In genomic region chr10:109924136-109924535, GRCm38 (mm10) we compare ENCODE assay signal across 34 mouse cellular contexts.
"Had no signal": no experiment of that assay in that cellular context is flagged by ENCODE, and none has a peak within 500 bp of the region (broad histone marks: within the 10 kb centered on the region; RNA-seq: fewer than 3 reads in every experiment).

No protein-coding gene starts in this region.

- H3K9me3 ChIP-seq: heart, embryonic 10.5 days; heart, embryonic 12.5 days; heart, embryonic 13.5 days; heart, embryonic 15.5 days; hindbrain, embryonic 10.5 days; hindbrain, embryonic 12.5 days; hindbrain, embryonic 13.5 days; hindbrain, embryonic 15.5 days; intestine, embryonic 15.5 days had no signal

- DNase-seq: heart, postnatal 10 days; heart, postnatal 14 days; heart, postnatal 36 days; heart, postnatal 4 days; kidney, adult 11 months; kidney, adult 18-20 months; kidney, adult 2 months; kidney, adult 8-10 months; kidney, adult 9 months; kidney, postnatal 10 days; kidney, postnatal 14 days; kidney, postnatal 25 days; kidney, postnatal 36 days; kidney, postnatal 4 days; layer of hippocampus, adult 9-11 months; layer of hippocampus, postnatal 36 days had no signal

- H3K36me3 ChIP-seq: heart, embryonic 10.5 days; heart, embryonic 12.5 days; heart, embryonic 13.5 days; heart, embryonic 15.5 days; hindbrain, embryonic 10.5 days; hindbrain, embryonic 12.5 days; hindbrain, embryonic 13.5 days; hindbrain, embryonic 15.5 days; intestine, embryonic 15.5 days had no signal

- H3K4me2 ChIP-seq: heart, embryonic 11.5 days; heart, embryonic 12.5 days; heart, embryonic 13.5 days; heart, embryonic 15.5 days; hindbrain, embryonic 12.5 days; hindbrain, embryonic 13.5 days; hindbrain, embryonic 14.5 days; hindbrain, embryonic 15.5 days; intestine, embryonic 15.5 days had no signal

- H3K4me3 ChIP-seq: heart, embryonic 10.5 days; heart, embryonic 12.5 days; heart, embryonic 13.5 days; heart, embryonic 15.5 days; hindbrain, embryonic 10.5 days; hindbrain, embryonic 12.5 days; hindbrain, embryonic 13.5 days; hindbrain, embryonic 15.5 days; intestine, embryonic 15.5 days; layer of hippocampus, adult 2 months; left cerebral cortex, adult 2 months had no signal

- H3K27me3 ChIP-seq: heart, embryonic 12.5 days; heart, embryonic 13.5 days; heart, embryonic 15.5 days; hindbrain, embryonic 12.5 days; hindbrain, embryonic 13.5 days; hindbrain, embryonic 15.5 days; intestine, embryonic 15.5 days had no signal

- H3K27ac ChIP-seq: heart, embryonic 10.5 days; heart, embryonic 13.5 days; heart, embryonic 15.5 days; hindbrain, embryonic 10.5 days; hindbrain, embryonic 12.5 days; hindbrain, embryonic 13.5 days; hindbrain, embryonic 14.5 days; hindbrain, embryonic 15.5 days; hindbrain, postnatal 0 days; intestine, embryonic 15.5 days; layer of hippocampus, adult 2 months; left cerebral cortex, adult 2 months had no signal

- H3K9ac ChIP-seq: heart, embryonic 12.5 days; heart, embryonic 13.5 days; heart, embryonic 15.5 days; hindbrain, embryonic 12.5 days; hindbrain, embryonic 13.5 days; hindbrain, embryonic 14.5 days; hindbrain, embryonic 15.5 days; intestine, embryonic 15.5 days had no signal

- H3K4me1 ChIP-seq: heart, embryonic 12.5 days; intestine, embryonic 15.5 days had no signal

- ATAC-seq: hindbrain, embryonic 16.5 days; hindbrain, postnatal 0 days; inflammation-experienced regulatory T-cells, adult 6 months; intestine, embryonic 15.5 days; intestine, embryonic 16.5 days; intestine, postnatal 0 days had no signal
